Mouse (Mus musculus): ENCODE data around the gene Tbc1d1. TPM values are rescaled to one million over a fixed set of nuclear protein-coding genes. Genes with fewer than 3 reads are reported as not detected.
A peak's percentile ranks its signal among the peaks of the same experiment; 100 is the strongest.
"Not testable (repeated sequence)": the region's sequence is repeated elsewhere in the genome, so short reads cannot be mapped to it uniquely, and the experiment has no call there.

Gene Tbc1d1
- total RNA-seq, 2 experiments from 2014 or later = 25.2 to 30.5 TPM

DNA sequence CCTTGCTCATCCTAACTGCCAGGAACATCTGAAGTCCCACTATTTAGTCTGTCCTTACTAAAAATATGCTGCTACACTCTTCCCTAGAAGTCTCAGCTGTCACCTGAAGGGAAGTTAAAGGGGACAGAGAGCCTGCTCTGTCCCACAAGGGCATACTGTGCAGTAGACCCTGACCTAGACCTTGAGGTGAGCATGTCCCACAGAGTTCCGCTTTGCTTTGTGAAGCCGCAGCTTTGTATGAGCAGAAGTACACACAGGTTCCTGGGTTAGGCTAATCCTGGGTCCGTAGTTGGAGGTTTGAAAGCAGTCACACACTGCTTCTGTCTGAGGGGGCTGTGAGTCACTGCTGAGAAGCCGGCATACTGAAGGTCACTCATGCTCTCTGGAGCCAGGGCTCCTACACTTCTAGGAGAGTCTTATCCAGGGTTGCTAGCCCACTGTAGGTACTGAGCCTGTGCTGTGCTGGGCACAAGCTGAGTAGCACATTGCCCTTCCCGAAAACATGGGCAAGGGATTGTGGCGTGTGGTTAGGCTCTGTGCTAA lies 190.3 kb downstream of the Tbc1d1 start:
- DNase-seq (ENCODE audit: low spot score in 2 of 2) = no peak

- DNase-seq (ENCODE audit: low spot score in 2 of 2) = no peak
Measured at GRCm38 (mm10) chr5:64348166-64348565, 192.1 kb downstream of the Tbc1d1 start.

GRCm38 (mm10) chr5:64348780-64349179 lies 192.7 kb downstream of the Tbc1d1 start:
- DNase-seq (ENCODE audit: low spot score in 2 of 2) = no peak

DNA sequence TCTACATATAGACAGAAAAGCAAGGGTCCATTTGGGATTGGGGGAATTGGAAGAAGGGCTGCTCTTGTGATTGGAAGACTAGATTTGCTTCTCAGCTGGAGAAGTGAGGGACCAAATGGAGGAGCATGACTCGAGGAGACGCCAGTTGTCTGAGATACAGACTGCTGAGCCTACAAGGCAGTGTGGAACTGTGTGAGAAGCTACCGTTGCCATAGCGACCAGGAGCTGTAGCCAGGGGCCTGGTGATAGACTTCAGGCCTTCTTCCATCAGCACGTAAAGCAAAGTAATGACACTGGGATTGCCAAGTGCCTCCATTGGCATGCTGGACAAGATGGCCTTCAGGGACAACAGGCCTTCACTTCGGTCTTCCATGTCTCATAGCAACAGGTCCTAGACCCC lies 195.9 kb downstream of the Tbc1d1 start:
- no peak for DNase-seq (ENCODE audit: low spot score in 2 of 2)

- no peak for DNase-seq (ENCODE audit: low spot score in 2 of 2)
Measured at GRCm38 (mm10) chr5:64358639-64359584, 202.8 kb downstream of the Tbc1d1 start.

- no peak for DNase-seq (ENCODE audit: low spot score in 2 of 2)
Measured at GRCm38 (mm10) chr5:64360147-64360875, 204.2 kb downstream of the Tbc1d1 start.

- not testable (repeated sequence) for DNase-seq (ENCODE audit: low spot score in 2 of 2)
Measured at GRCm38 (mm10) chr5:64360876-64361268, 204.8 kb downstream of the Tbc1d1 start.

- no peak for DNase-seq (ENCODE audit: low spot score in 2 of 2)
Measured at GRCm38 (mm10) chr5:64363859-64364406, 207.8 kb downstream of the Tbc1d1 start.

DNA sequence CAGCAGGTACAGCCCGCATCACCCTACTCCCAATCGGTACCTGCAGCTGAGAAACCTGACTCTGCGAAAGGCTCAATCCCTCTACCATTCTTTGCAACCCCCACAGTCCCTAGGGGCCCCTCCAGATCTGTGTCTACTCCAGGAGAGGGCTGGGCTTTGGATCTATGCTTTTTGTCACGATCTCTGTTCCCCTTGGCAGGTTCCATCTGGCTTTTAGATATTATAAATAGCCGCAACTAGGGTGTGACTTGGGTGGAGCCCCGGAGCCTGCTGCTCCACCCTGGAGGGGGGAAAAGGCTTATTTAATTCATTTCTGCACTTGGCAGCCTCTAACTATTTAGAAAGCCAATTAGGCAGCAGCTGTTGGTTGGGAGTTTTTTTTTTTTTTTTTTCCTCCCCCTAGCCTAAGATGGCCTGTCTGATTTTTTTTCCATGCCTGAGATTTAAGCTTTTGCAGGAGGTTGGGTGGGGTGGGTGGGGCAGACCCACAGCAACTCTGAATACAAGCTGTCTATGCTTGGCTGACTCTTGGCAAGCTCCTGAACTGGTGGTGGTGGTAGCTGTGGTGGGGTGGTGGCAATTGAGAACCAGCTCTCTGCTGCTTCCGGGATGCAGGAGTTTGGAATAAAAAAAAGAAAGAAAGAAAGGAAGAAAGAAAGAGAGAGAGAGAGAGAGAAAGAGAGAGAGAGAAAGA lies 208.5 kb downstream of the Tbc1d1 start:
- DNase-seq (ENCODE audit: low spot score in 2 of 2) = peak in 1 of 2 experiments; percentile 55

GRCm38 (mm10) chr5:64365187-64366066 lies 209.3 kb downstream of the Tbc1d1 start:
- no peak for DNase-seq (ENCODE audit: low spot score in 2 of 2)

DNA sequence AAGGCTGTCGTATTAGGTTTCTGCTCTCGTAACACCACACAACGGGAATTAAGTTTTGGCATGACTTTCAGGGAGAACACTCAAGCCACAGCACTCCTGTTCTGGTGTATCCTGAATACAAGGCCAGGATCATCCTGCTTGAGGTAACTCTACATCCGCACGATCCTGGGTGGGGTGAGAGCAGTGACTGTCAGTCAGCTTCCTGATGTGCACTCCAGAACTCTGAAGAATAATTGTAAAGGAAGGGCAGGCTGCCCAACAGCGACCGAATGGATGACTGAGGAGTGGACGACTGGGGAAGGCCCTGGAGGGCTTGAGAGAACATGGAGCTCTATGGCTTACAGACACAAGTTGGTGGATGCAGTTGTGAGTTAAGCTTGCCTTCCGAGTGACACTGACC lies 210.0 kb downstream of the Tbc1d1 start:
- no peak for DNase-seq (ENCODE audit: low spot score in 2 of 2)

GRCm38 (mm10) chr5:64367426-64367825 lies 211.3 kb downstream of the Tbc1d1 start:
- DNase-seq (ENCODE audit: low spot score in 2 of 2) = peak in 1 of 2 experiments; percentile 70

DNA sequence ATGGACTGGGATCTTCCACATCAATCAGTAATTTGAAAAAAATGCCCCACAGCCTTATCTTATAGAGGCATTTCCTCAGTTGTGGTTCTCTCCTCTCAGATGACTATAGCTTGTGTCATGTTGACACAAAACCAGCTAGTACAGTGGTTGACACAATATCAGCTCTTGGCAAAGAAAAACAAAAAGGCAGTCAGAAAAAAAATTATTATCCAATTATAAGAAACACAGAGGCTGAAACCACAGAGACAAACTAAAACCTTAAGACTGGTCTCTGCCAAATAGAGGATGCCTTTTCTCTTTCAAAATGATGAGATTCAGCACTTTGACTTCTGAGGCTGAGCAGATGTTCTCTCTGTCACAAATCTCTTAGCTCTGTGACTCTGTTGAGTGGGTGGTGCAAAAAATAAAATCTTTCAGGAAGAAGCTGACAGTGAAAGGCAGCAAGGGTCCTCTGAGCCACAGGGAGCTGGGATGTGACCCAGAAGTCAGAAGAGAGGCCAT lies 215.3 kb downstream of the Tbc1d1 start:
- DNase-seq (ENCODE audit: low spot score in 2 of 2) = no peak

- DNase-seq (ENCODE audit: low spot score in 2 of 2) = no peak
Measured at GRCm38 (mm10) chr5:64372292-64372961, 216.3 kb downstream of the Tbc1d1 start.

DNA sequence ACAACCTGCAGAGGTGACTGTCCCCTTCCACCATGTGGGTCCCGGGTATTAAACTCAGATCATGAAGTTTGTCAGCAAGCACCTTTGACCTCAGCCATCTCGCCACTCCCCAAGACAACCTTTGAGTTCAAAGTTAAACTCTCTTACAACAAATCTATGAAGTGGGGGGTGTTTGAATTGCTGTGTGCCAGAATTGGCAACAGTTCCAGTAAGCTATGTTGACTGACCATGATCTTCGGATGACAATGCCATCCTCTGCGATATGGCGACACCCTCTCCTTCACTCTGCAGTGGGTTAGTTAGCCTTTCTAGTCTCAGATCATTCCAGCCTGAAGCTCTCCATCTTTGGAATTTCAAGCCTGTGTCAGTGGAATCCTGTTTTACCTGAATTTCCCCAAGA lies 217.6 kb downstream of the Tbc1d1 start:
- DNase-seq (ENCODE audit: low spot score in 2 of 2) = no peak

DNA sequence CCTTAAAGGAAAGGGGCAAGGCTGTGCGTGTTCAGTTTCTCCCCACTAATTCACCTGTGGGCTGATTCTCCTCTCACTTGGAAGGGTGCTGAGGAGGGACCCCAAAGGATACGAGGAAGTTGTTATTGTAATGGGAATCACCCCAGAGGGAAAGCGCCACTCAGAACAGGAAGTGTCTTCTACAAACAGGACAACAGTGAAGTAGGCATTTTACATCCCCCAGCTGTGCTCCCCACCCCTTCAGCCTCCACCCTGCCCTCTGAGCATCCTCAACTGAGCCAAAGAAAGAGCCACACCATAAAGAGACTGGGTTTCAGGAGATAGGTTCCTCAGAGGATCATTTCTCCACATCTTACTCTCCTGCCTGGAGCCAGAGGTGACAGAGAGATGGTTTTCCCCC lies 219.7 kb downstream of the Tbc1d1 start:
- no peak for DNase-seq (ENCODE audit: low spot score in 2 of 2)

- no peak for DNase-seq (ENCODE audit: low spot score in 2 of 2)
Measured at GRCm38 (mm10) chr5:64376466-64376865, 220.4 kb downstream of the Tbc1d1 start.

DNA sequence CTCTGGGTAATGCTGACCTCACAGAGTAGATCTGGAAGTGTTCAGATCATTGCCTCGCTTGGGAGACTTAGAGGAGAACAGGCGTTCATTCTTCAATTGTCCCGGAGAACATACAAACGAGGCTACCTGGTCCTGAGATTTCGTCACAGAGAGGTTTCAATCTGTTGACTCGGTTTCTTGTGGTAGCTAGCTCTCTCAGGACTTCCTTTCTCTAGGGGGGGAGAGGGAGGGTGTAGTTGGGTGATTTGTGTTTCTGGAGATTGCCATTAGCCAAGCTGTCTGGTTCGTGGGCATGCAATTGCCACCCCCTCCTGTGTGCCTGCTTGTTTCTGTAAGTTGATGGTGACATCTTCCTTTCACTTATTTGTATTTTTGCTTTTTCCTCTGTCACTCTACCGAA lies 221.6 kb downstream of the Tbc1d1 start:
- no peak for DNase-seq (ENCODE audit: low spot score in 2 of 2)

DNA sequence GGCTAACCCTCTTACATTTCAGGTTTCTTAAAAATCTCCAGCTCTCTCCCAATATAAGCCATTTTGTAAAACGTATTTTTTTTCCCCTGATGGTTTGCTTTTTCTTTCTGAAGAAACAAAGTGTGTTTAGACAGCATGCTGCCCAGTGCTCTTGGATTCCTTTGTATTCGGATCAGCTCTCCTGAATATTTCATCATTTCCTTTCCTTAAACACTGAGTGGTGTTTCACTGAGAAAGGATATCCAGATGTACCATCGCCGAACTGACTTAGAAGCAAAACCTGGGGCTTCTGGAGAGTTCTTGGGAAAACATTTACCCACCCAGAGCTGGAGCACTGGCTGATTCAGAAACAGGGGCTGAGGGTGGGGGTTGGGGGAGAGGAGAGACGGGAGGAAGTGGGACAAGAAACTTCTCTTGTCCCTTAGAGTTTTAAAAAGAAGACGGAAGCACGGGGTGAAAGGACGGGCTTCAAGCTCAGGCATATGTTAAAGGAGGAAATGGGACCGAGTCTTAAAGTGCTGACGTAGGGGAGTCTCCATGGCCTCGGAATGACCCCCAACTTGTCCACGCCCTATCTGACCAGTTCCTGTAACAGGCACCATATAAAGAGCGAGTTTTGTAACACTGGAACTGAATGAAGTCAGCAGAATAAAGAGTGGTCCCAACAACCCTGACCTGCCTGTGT lies 222.6 kb downstream of the Tbc1d1 start:
- DNase-seq (ENCODE audit: low spot score in 2 of 2) = peak in 1 of 2 experiments; percentile 35

Measured in layer of hippocampus, postnatal 14 days (tissue).